Mouse (Mus musculus) frontal cortex, adult 2 months (tissue): Measurements from ENCODE around the gene Acsf2. TPM values are rescaled to one million over a fixed set of nuclear protein-coding genes. Genes with fewer than 3 reads are reported as not detected.
"Not testable (repeated sequence)": the region's sequence is repeated elsewhere in the genome, so short reads cannot be mapped to it uniquely, and the experiment has no call there.

ENCODE experiments used
- DNase-seq, 2 experiments: peaks; one replicate each; pipeline ENCODE4 v3.0.0; 2022; ENCODE audit warnings: low spot score in 1 of 2; ENCODE audit errors: extremely low spot score in 1 of 2
- polyA plus RNA-seq: library from polyadenylated mRNA; depleted of rRNA; stranded (reverse); fragments of >200 nt; gene quantifications from 2 replicates; pipeline ENCODE4 v1.2.3, GENCODE M21; 2012; rRNA removed

Acsf2 gene
- 16.1 and 17.0 TPM in 2 replicates for polyA plus RNA-seq

GRCm38 (mm10) chr11:94601321-94602281 is at the start of gene Acsf2:
Gene Acsf2 (minus strand): TSS chr11:94601871.
- peak in 1 of 2 experiments; percentile 3 for DNase-seq

GRCm38 (mm10) chr11:94651241-94651640 is 49.6 kb upstream of the Acsf2 start:
- DNase-seq = not testable (repeated sequence)

- no peak for DNase-seq
These were observed 44.8 kb upstream of the Acsf2 start for GRCm38 (mm10) chr11:94646457-94646856.

GRCm38 (mm10) chr11:94644461-94645219 is 43.0 kb upstream of the Acsf2 start:
- DNase-seq = peak; percentile 45 to 56

- DNase-seq = no peak
These were observed 32.8 kb upstream of the Acsf2 start for GRCm38 (mm10) chr11:94634431-94634830.

GRCm38 (mm10) chr11:94632988-94633387 is 31.3 kb upstream of the Acsf2 start:
- DNase-seq = no peak

GRCm38 (mm10) chr11:94631969-94632368 is 30.3 kb upstream of the Acsf2 start:
- no peak for DNase-seq

- DNase-seq = peak in 1 of 2 experiments; percentile 15
These were observed 28.7 kb upstream of the Acsf2 start for GRCm38 (mm10) chr11:94630199-94631011.

GRCm38 (mm10) chr11:94629884-94630198 is 28.2 kb upstream of the Acsf2 start:
- no peak for DNase-seq

GRCm38 (mm10) chr11:94629199-94629883 is 27.7 kb upstream of the Acsf2 start, which contains the start of gene Lrrc59:
Gene Lrrc59 (plus strand): TSS chr11:94629767.
- DNase-seq = peak; percentile 82 to 97

GRCm38 (mm10) chr11:94622162-94622561 is 20.5 kb upstream of the Acsf2 start:
- no peak for DNase-seq

- DNase-seq = no peak
These were observed 19.8 kb upstream of the Acsf2 start for GRCm38 (mm10) chr11:94621458-94621852.

- no peak for DNase-seq
These were observed 19.2 kb upstream of the Acsf2 start for GRCm38 (mm10) chr11:94620766-94621457.

GRCm38 (mm10) chr11:94617646-94618045 is 16.0 kb upstream of the Acsf2 start:
- DNase-seq = no peak

GRCm38 (mm10) chr11:94615494-94615893 is 13.8 kb upstream of the Acsf2 start:
- no peak for DNase-seq

GRCm38 (mm10) chr11:94614603-94615002 is 12.9 kb upstream of the Acsf2 start:
- no peak for DNase-seq

GRCm38 (mm10) chr11:94610744-94611740 is 9.4 kb upstream of the Acsf2 start:
- DNase-seq = no peak

- DNase-seq = no peak
These were observed 785 bp upstream of the Acsf2 start for GRCm38 (mm10) chr11:94602356-94602955.
